Mouse (Mus musculus) Muller cell, postnatal 12 days (primary cell): ENCODE results near the gene 3110082I17Rik.

Experiments used
- DNase-seq: peaks from one replicate; pipeline ENCODE4 v3.0.0-alpha.2; 2015; ENCODE audit errors: inconsistent ontology term

3110082I17Rik gene

GRCm38 (mm10) chr5:139453031-139453430, 7.3 kb downstream of the 3110082I17Rik start:
- no peak for DNase-seq

- DNase-seq: peak; percentile 62
These were observed 10.4 kb downstream of the 3110082I17Rik start for GRCm38 (mm10) chr5:139449926-139450325.

DNA sequence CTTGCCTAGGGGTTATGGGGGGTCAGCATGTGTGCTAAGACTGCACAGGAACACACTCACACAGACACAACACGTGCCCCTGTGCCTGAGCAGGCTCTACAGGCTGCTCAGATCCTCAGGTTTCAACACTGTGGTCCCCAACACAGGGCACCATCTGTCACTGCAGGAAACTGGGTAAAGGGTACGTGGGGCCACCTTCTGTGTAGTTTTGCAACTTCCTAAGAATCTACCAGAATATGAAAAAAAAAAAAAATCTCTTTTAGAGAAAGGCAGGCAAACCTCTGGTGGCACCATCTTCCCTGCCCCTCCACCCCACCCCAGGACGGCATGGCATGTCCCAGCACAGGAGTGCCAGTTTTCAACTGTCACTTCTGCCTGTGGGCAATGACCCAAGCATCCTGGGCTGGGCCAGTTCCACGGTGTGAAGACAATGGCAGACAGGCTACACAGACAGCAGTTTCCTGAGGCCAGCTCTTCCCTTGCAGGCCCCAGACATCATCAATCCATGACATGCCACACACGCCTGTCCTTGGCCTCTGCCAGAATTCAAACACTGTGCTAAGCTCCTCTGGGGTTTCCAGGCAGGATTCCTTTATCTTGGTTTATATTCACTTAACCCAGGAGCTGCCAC, 11.1 kb downstream of the 3110082I17Rik start:
- peak; percentile 55 for DNase-seq

GRCm38 (mm10) chr5:139448025-139448424, 12.3 kb downstream of the 3110082I17Rik start:
- peak; percentile 54 for DNase-seq

DNA sequence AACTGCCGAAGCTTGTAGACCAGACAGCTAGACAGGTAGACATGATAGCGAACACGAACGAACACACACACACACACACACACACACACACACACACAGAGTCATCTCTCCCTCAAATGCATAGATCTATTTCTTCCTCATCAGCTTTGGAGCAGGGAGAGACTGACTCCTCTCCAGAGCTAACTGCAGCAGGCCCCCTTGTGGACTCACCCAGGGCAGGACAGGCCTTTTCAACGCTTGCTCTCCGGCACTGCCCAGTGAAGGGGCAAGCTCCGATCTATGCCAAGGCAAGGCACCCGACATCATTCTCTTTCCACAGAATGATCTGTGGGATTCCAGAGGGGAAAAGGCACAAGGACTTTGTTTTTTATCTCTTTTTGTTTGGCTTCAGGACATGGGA, 15.1 kb downstream of the 3110082I17Rik start:
- no peak for DNase-seq

DNA sequence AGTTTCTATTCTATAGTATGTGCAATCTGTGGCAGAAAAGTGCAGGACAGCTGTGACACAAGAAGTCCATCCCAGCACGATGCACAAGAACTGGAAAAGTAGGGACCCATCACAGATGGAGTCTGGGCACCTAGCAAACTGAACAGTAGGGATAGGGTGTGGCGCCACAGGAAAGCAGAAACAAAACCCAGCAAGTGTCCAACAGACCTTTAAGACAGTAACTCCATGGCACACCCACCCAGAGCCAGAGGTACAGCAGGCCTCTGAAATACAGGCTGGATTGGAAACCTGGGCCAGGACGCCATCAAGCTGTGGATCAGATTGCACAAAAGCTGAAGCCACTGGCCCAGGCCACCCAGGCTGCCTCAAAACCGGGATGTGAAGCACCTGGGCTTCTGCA, 17.4 kb downstream of the 3110082I17Rik start:
- no peak for DNase-seq

DNA sequence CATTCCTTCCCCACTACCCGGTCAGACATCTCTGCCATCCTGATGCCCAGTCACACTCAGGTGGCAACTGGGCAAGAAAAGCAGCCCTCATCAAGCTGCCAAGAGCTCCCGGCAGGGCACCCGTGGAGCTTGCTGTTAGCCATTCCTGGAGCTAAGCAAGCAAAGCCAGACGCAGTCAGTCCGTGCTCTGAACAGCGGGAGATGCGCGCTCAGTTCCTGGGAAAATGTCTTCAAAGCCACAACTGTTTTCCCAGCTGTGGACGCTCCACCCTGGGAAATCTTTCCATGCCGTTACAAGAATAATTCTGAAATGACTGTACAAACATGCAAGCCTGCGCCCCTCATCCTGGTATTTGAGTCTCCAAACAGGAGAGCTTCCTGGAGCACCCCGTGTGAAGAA, 17.9 kb downstream of the 3110082I17Rik start:
- no peak for DNase-seq

DNA sequence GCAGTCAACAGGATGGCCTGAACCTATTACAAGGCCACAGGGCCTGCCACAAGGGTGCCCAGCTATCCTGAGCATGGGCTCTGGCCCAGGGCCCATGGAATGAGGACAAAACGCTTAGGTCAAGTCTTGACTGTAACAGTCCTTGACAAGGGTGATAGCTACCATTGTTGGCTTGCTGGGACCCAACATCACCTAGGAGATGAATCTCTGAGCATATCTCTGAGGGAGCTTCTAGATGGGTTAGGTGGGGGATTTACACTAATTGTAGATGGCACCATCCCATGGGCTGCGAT, 18.7 kb downstream of the 3110082I17Rik start:
- DNase-seq: no peak

GRCm38 (mm10) chr5:139440926-139441725, 19.2 kb downstream of the 3110082I17Rik start:
- no peak for DNase-seq

DNA sequence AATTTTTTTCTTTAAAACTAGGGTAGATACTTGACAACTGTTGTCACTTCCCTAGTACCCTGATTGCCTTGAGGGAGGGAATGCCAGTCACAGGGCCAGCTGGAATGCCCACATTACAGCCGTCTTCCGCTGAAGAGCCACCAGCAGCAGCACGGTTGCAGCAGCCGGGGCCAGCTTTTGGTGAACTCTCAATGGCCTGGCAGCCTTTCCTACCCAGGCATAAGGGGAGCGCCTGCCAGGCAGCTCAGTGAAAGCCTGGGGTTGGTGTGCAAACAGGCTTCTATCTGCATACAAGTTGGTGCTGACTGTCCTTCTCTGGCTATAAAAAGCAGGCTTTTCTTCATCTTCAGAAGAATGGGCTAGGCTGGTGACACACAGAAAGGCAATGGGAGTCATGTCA, 19.9 kb downstream of the 3110082I17Rik start:
- no peak for DNase-seq

DNA sequence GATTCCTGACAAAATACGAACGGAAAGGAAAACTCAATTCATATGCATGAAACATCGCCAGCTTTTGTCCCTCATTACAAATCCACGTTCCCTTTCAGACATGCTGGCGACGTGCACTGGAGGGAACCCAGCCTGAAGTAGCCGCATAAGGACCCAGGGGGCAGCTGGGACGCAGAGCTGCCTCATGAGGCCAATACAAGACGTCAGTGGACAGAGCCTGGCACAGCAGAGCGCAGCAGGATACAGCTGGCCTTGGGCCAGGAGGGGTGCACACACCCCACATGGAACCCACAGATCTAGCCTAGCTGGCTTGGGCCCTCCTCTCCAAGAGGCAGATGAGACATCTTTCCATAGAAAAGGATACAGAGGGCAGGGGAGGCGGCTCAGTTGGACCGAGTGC, 21.9 kb downstream of the 3110082I17Rik start:
- DNase-seq: no peak

DNA sequence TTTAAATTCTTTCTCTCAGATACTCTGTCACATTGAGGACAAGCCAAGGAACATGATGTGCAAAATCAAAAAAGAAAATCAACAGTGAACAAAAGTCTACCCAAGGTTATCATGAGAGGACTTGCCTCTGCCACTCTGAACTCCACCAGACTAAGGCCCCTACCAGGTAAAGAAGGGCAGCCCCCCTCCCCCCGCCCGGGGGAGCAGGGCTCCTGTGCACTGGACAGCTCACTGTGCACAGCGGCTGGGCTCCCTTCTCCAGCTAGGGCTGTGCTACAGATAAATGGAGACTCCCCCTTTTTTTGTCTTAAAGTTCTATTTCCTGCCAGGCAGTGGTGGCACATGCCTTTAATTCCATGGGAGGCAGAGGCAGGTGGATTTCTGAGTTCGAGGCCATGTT, 22.6 kb downstream of the 3110082I17Rik start:
- DNase-seq: no peak

DNA sequence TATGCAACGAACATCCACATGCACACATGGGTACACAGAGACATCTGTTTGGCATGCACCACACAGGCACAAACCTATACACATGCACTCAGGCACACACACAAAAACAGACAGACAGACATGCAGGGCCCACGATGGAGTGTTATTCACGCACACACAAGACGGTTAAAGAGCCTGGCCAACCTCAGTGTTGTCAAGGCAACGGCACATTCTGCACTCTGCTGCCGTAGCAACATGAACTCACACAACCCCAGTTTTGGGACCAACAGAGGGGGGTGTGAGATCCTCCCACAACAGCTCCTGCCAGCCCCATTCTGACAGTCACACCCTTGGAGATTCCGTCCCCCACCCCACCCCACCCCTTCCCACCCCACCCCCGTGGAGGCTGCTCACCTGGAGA, 25.4 kb downstream of the 3110082I17Rik start:
- DNase-seq: no peak

- DNase-seq: no peak
These were observed 26.3 kb downstream of the 3110082I17Rik start for GRCm38 (mm10) chr5:139433842-139434568.

GRCm38 (mm10) chr5:139432747-139433508, 27.4 kb downstream of the 3110082I17Rik start:
- DNase-seq: no peak

- DNase-seq: no peak
These were observed 28.0 kb downstream of the 3110082I17Rik start for GRCm38 (mm10) chr5:139432333-139432732.

DNA sequence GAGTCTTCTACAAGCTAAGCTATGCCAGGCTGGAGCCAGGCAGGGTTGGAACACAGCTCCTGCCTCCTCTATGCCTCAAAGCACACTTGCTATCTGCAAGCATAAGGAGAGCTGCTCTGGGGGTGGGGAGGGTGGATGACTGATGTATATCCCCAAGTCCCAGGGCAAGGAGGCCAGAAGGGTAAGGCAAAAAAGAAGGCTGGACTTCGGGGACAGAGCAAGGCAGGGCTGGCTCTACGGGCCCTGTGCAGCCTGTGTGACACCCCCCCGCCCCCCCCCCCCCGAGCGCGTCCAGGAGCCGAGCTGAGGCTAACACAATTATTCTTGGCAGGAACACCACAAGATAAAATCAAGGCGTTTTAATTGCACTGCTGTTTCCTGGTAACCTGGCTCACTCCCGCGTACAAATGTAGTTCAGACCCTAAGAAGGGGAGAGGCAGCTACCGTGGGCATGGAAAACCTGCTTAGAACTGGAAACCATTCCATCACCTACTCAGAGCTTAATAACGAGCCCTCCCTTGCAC, 30.4 kb downstream of the 3110082I17Rik start:
- DNase-seq: no peak

DNA sequence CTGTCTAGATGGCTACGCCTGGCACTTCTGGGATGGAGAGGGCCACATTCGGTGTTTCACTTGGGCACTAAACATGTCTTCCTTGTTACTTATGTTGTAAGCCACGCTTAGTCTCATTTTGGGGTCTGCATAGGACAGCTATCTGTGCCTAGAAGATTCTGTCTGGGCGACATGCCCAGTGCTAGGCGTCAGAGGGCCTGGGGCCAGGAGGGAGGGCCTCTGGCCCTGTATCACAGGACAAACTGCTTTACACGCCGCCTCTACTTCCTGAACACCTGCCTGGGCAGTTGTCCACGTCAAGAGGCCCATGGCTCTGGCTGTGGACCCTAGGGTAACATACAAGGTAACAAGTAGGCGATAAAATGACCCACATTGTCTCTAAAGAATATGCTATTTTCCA, 32.3 kb downstream of the 3110082I17Rik start:
- DNase-seq: peak; percentile 71

DNA sequence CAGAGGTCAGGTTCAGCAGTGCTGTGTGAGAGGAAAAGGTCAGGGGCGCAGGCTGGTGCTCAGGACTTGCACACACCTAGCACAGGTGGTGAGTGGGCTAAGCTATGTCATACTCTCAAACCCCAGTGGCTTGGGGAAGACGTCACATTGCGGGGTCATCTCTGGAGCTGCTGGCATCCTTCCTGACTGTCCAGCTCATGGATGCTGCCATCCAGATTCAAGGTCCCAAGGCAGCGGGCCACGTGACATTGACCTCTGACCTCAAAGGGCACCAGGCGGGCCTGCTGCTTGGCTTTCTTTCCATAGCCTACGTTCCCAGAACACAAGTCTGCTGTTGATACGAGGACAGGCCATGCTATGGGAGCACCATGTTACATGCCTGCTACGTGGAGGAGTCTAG, 33.3 kb downstream of the 3110082I17Rik start:
- no peak for DNase-seq

GRCm38 (mm10) chr5:139425198-139425597, 35.1 kb downstream of the 3110082I17Rik start:
- DNase-seq: peak; percentile 82

DNA sequence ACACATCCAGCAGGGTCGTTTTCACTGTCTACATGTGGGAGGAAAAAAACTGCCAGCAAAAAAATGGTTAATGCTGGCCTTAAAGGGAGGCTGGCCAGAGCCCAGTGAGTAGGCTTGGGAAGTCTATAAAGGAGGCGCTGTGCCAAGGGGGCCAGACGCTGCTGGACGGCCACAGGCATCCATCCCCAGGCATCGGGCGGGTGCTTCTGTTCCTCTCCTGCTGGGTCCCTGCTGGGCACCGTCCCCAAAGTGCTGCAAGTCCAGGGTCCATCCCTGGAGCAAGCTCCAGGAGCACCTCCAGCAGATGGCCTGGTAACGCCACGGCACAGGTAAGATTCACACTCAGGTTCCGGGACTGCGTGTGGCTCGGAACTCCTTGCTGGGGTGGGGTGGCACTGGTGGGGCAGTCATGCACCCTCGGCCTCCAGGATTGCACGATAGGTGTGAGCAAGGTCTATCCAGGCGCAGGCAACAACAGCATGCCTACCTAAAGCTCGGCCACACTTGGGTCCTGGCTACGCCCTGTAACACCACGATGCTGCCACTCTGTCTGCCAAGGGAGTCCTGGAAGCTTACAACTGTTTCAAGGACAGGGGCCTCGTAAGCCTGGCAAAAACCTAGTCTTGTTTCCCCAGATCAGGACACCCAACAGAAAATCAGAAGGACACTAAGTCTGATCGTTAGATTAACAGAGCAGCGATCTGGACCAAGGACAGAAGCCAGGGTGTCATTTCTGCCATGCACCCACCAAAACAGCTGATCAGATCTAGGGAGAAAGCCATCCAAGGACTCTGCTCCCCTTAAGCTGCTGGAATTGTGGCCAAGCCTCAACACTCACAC, 37.1 kb downstream of the 3110082I17Rik start, which contains the start of gene Gper1:
Gene Gper1, plus strand, starts transcription at position 126 of the 840 bp plus-strand sequence.
- peak; percentile 84 for DNase-seq
